Mouse (Mus musculus) G1E (cell line): ENCODE data around the gene Psd4.

ENCODE experiments used
- CTCF ChIP-seq: IDR thresholded peaks from 2 replicates; pipeline ENCODE4 v1.5.1; 2012; ENCODE audit warnings: low read depth, low read length, inconsistent platforms, mixed read lengths
- GATA1 ChIP-seq: IDR thresholded peaks from 2 replicates; pipeline ENCODE4 v1.6.1; 2012; ENCODE audit warnings: borderline replicate concordance, low read length, inconsistent platforms, mixed read lengths
- GATA2 ChIP-seq: IDR thresholded peaks from 2 replicates; pipeline ENCODE4 v1.6.1; 2012; ENCODE audit warnings: low read depth, low read length, inconsistent platforms, borderline replicate concordance
- POLR2AphosphoS5 ChIP-seq: IDR thresholded peaks from 2 replicates; pipeline ENCODE4 v1.6.1; 2012; ENCODE audit warnings: low read depth, low read length, inconsistent platforms; ENCODE audit not compliant: insufficient replicate concordance
- TAL1 ChIP-seq: conservative IDR thresholded peaks from 2 replicates; pipeline ENCODE4 v1.6.1; 2012; ENCODE audit warnings: low read depth, low read length, inconsistent platforms, mixed read lengths

GRCm38 (mm10) chr2:24407701-24408485 is 40.5 kb downstream of the Psd4 start:
- no peak for TF ChIP-seq CTCF
- TF ChIP-seq TAL1, result no peak
- no peak for TF ChIP-seq POLR2AphosphoS5
- no peak for TF ChIP-seq GATA1
- TF ChIP-seq GATA2, result no peak
